Mouse (Mus musculus): Measurements from ENCODE around the gene 2410002F23Rik. TPM values are rescaled to one million over a fixed set of nuclear protein-coding genes. Genes with fewer than 3 reads are reported as not detected.
"Not testable (repeated sequence)": the region's sequence is repeated elsewhere in the genome, so short reads cannot be mapped to it uniquely, and the experiment has no call there.

Gene 2410002F23Rik
- polyA plus RNA-seq, 1 experiment from 2014 or later: 99.8 TPM

- Histone ChIP-seq H3K4me1 (replicated peaks) (no peaks in the 10 kb centered on the region), H3K4me3 (no peak overlapping the region), H3K36me3 (no peaks in the 10 kb centered on the region), H3K9ac (no peak overlapping the region), H3K27me3 (replicated peaks) (no peaks in the 10 kb centered on the region; the same call in none of the 2 replicates), H3K9me3 (replicated peaks) (0 out of 2 replicates have a peak, but pooled peaks cover 2% of the 10 kb centered on the region), H3K27ac (ENCODE audit: poor library complexity, severe bottlenecking) (no peak overlapping the region), H3K4me2 (no peak overlapping the region)
- WGBS: 71% methylated on average over 7 of the region's 7 CpGs
- ATAC-seq (ENCODE audit: insufficient number of reproducible peaks, low FRiP score): no peak
Measured at GRCm38 (mm10) chr7:44281586-44281985, 35.1 kb downstream of the 2410002F23Rik start.

DNA sequence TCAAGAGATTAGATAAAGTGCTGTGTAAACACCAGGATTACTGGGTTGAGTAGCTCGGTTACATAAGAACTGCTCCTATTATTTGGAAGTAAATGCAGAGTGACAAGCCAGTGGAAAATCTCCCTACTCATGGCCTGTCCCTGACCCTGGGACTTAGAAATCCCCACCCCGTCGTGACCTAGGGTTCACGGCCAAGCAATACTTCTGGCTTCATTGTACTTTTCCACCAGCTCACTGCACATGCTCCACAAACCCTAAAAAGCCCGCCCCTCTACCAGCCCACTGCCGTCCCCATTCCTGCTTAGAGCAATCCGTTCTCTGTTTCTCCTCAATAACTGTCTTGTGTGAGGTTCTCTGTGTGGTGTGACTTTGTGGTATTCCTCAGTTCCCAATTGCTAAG is 41.2 kb downstream of the 2410002F23Rik start:
- no peak for ATAC-seq (ENCODE audit: insufficient number of reproducible peaks, low FRiP score)
- H3K4me1 ChIP-seq (replicated peaks): no peaks in the 10 kb centered on the region
- H3K36me3 ChIP-seq: no peaks in the 10 kb centered on the region
- H3K4me2 ChIP-seq: no peak overlapping the region
- WGBS: 58% methylated on average over 7 of the region's 7 CpGs
- H3K9ac ChIP-seq: no peak overlapping the region
- H3K9me3 ChIP-seq (replicated peaks): peaks cover 19% of the 10 kb centered on the region; the same call in 1 of the 2 replicates
- no peak overlapping the region for H3K27ac ChIP-seq (ENCODE audit: poor library complexity, severe bottlenecking)
- no peaks in the 10 kb centered on the region; the same call in none of the 2 replicates for H3K27me3 ChIP-seq (replicated peaks)
- no peak overlapping the region for H3K4me3 ChIP-seq

DNA sequence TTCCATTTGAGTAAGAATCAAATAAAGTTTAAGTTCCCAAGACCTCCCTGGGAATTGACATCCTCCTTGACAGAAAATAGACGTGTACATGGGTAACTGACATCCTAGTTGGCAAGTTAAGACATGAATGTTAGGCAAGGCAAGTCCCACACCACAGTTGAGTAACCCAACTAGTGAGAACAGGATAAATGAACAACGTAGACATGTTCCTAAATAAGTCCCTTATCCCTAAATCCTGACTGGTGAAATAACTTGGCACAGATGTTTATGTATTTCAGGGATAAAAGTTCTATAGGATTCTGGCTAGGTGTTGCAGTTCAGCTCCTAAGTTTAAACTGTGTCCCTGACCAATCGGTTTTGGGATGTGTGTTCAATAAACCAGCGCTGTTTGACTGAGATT is 44.5 kb downstream of the 2410002F23Rik start:
- Histone ChIP-seq H3K36me3 (no peaks in the 10 kb centered on the region), H3K27me3 (replicated peaks) (no peaks in the 10 kb centered on the region; the same call in 1 of the 2 replicates), H3K4me2 (no peak overlapping the region), H3K4me3 (no peak overlapping the region), H3K4me1 (replicated peaks) (no peaks in the 10 kb centered on the region), H3K9ac (no peak overlapping the region), H3K27ac (ENCODE audit: poor library complexity, severe bottlenecking) (no peak overlapping the region), H3K9me3 (replicated peaks) (peaks cover 19% of the 10 kb centered on the region; the same call in 1 of the 2 replicates)
- 72% methylated on average over 4 of the region's 4 CpGs for WGBS
- ATAC-seq (ENCODE audit: insufficient number of reproducible peaks, low FRiP score): no peak

GRCm38 (mm10) chr7:44291418-44291817 is 44.9 kb downstream of the 2410002F23Rik start:
- H3K9ac ChIP-seq: no peak overlapping the region
- ATAC-seq (ENCODE audit: insufficient number of reproducible peaks, low FRiP score): no peak
- 62% methylated on average over 4 of the region's 4 CpGs for WGBS
- H3K4me1 ChIP-seq (replicated peaks): no peaks in the 10 kb centered on the region
- no peaks in the 10 kb centered on the region; the same call in 1 of the 2 replicates for H3K27me3 ChIP-seq (replicated peaks)
- H3K4me3 ChIP-seq: no peak overlapping the region
- no peak overlapping the region for H3K27ac ChIP-seq (ENCODE audit: poor library complexity, severe bottlenecking)
- H3K9me3 ChIP-seq (replicated peaks): peaks cover 18% of the 10 kb centered on the region; the same call in 1 of the 2 replicates
- H3K4me2 ChIP-seq: no peak overlapping the region
- H3K36me3 ChIP-seq: no peaks in the 10 kb centered on the region

DNA sequence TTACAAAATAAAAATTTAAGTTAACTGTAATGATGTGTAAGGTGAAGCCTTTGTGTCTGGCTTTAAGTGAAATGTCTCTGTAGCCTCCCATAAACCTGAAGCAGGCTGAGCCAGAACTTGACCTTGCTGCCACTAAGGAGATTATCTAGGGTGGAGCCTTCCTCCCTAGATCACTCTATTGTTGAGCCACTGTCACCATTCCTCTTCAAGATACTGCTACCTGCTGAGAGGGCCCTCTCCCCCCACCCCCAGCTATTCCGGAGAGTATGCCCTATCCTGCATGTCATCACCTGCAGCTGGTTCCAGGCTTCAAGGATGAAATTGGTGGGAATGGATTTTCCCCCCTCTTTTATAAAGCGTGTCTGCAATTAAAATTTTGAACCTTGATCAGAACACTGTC is 51.0 kb downstream of the 2410002F23Rik start:
- not testable (repeated sequence) for H3K9ac ChIP-seq; H3K9me3 ChIP-seq (replicated peaks); ATAC-seq (ENCODE audit: insufficient number of reproducible peaks, low FRiP score); H3K36me3 ChIP-seq; H3K4me2 ChIP-seq; H3K4me3 ChIP-seq; H3K27ac ChIP-seq (ENCODE audit: poor library complexity, severe bottlenecking); H3K4me1 ChIP-seq (replicated peaks)
- WGBS: 61% methylated on average over 2 of the region's 2 CpGs
- H3K27me3 ChIP-seq (replicated peaks): peaks cover 11% of the 10 kb centered on the region

Other genes with a start within 250 kb of the 2410002F23Rik start
- gene Klk1b26, start 234.6 kb upstream of the 2410002F23Rik start, polyA plus RNA-seq (2016; fragmentation: Nextera tagmentation; extraction: Ambion mirVana): not detected in 2 replicates
- gene Klk1b27, start 194.4 kb upstream of the 2410002F23Rik start, polyA plus RNA-seq (2016; fragmentation: Nextera tagmentation; extraction: Ambion mirVana): not detected in 2 replicates
- not detected in 2 replicates for gene Klk1b21, start 144.4 kb upstream of the 2410002F23Rik start, polyA plus RNA-seq (2016; fragmentation: Nextera tagmentation; extraction: Ambion mirVana)
- not detected in 2 replicates for gene Klk1b22, start 134.0 kb upstream of the 2410002F23Rik start, polyA plus RNA-seq (2016; fragmentation: Nextera tagmentation; extraction: Ambion mirVana)
- gene Klk1b16, start 110.0 kb upstream of the 2410002F23Rik start, polyA plus RNA-seq (2016; fragmentation: Nextera tagmentation; extraction: Ambion mirVana): not detected in 2 replicates
- not detected in 2 replicates for gene Klk1b24, start 58.5 kb upstream of the 2410002F23Rik start, polyA plus RNA-seq (2016; fragmentation: Nextera tagmentation; extraction: Ambion mirVana)
- gene Klk1b3, start 48.5 kb upstream of the 2410002F23Rik start, polyA plus RNA-seq (2016; fragmentation: Nextera tagmentation; extraction: Ambion mirVana): not detected in 2 replicates
- gene Klk1b4, start 39.3 kb upstream of the 2410002F23Rik start, polyA plus RNA-seq (2016; fragmentation: Nextera tagmentation; extraction: Ambion mirVana): not detected in 2 replicates
- gene Klk1b5, start 30.8 kb upstream of the 2410002F23Rik start, polyA plus RNA-seq (2016; fragmentation: Nextera tagmentation; extraction: Ambion mirVana): not detected in 2 replicates
- not detected in 2 replicates for gene Klk1, start 21.4 kb upstream of the 2410002F23Rik start, polyA plus RNA-seq (2016; fragmentation: Nextera tagmentation; extraction: Ambion mirVana)
- not detected in 2 replicates for gene Gm36864, start 10.5 kb upstream of the 2410002F23Rik start, polyA plus RNA-seq (2016; fragmentation: Nextera tagmentation; extraction: Ambion mirVana)
- gene 1700028J19Rik, start within 50 bp of the 2410002F23Rik start, polyA plus RNA-seq (2016; fragmentation: Nextera tagmentation; extraction: Ambion mirVana): 1.2 and 1.6 TPM in 2 replicates
- not detected in 2 replicates for gene Acp4, start 10.7 kb downstream of the 2410002F23Rik start, polyA plus RNA-seq (2016; fragmentation: Nextera tagmentation; extraction: Ambion mirVana)
- not detected in 2 replicates for gene Gm15517, start 14.7 kb downstream of the 2410002F23Rik start, polyA plus RNA-seq (2016; fragmentation: Nextera tagmentation; extraction: Ambion mirVana)
- gene Clec11a, start 60.2 kb downstream of the 2410002F23Rik start, polyA plus RNA-seq (2016; fragmentation: Nextera tagmentation; extraction: Ambion mirVana): 0.68 and 0.79 TPM in 2 replicates
- 0.80 and 0.86 TPM in 2 replicates for gene Shank1, start 63.5 kb downstream of the 2410002F23Rik start, polyA plus RNA-seq (2016; fragmentation: Nextera tagmentation; extraction: Ambion mirVana)
- gene Syt3, start 137.4 kb downstream of the 2410002F23Rik start, polyA plus RNA-seq (2016; fragmentation: Nextera tagmentation; extraction: Ambion mirVana): 0.55 and 0.63 TPM in 2 replicates
- gene 1700008O03Rik, start 139.1 kb downstream of the 2410002F23Rik start, polyA plus RNA-seq (2016; fragmentation: Nextera tagmentation; extraction: Ambion mirVana): 0.40 and 0.94 TPM in 2 replicates
- gene Lrrc4b, start 182.3 kb downstream of the 2410002F23Rik start, polyA plus RNA-seq (2016; fragmentation: Nextera tagmentation; extraction: Ambion mirVana): 2.3 and 2.4 TPM in 2 replicates
- 0.46 and 1.5 TPM in 2 replicates for gene Aspdh, start 218.7 kb downstream of the 2410002F23Rik start, polyA plus RNA-seq (2016; fragmentation: Nextera tagmentation; extraction: Ambion mirVana)
- 141 and 145 TPM in 2 replicates for gene Josd2, start 221.3 kb downstream of the 2410002F23Rik start, polyA plus RNA-seq (2016; fragmentation: Nextera tagmentation; extraction: Ambion mirVana)
- 111 and 114 TPM in 2 replicates for gene Emc10, start 249.8 kb downstream of the 2410002F23Rik start, polyA plus RNA-seq (2016; fragmentation: Nextera tagmentation; extraction: Ambion mirVana)
- gene Fam71e1, start 249.9 kb downstream of the 2410002F23Rik start, polyA plus RNA-seq (2016; fragmentation: Nextera tagmentation; extraction: Ambion mirVana): 10.1 and 12.7 TPM in 2 replicates